Mouse (Mus musculus) G1E-ER4 (cell line): ENCODE measurements around the gene Pla2g2e. TPM values are rescaled to one million over a fixed set of nuclear protein-coding genes. Genes with fewer than 3 reads are reported as not detected.

Experiments used
- GATA1 ChIP-seq: IDR thresholded peaks from one replicate; pipeline ENCODE4 v1.8.0; 2012; ENCODE audit warnings: low read length, inconsistent platforms
- polyA plus RNA-seq: library from polyadenylated mRNA; stranded (reverse); fragments of >175 nt; gene quantifications from 2 replicates; pipeline ENCODE4 v1.2.3, GENCODE M21; 2012

Pla2g2e gene
- polyA plus RNA-seq, 1 experiment = not detected

- no peak for TF ChIP-seq GATA1
These were observed 3.9 kb upstream of the Pla2g2e start, which contains the start of gene Gm13030 for GRCm38 (mm10) chr4:138873864-138874263. Gene Gm13030, minus strand, starts transcription at chr4:138873964.

GRCm38 (mm10) chr4:138875986-138876385, 1.8 kb upstream of the Pla2g2e start:
- TF ChIP-seq GATA1 = no peak

GRCm38 (mm10) chr4:138878783-138879182, 1.0 kb downstream of the Pla2g2e start:
- TF ChIP-seq GATA1 = no peak

GRCm38 (mm10) chr4:138879808-138880207, 2.1 kb downstream of the Pla2g2e start:
- TF ChIP-seq GATA1 = no peak

GRCm38 (mm10) chr4:138880811-138881584, 3.3 kb downstream of the Pla2g2e start:
- TF ChIP-seq GATA1 = no peak

- no peak for TF ChIP-seq GATA1
These were observed 4.4 kb downstream of the Pla2g2e start for GRCm38 (mm10) chr4:138882179-138882578.

GRCm38 (mm10) chr4:138884261-138884660, 6.5 kb downstream of the Pla2g2e start:
- TF ChIP-seq GATA1 = no peak

- no peak for TF ChIP-seq GATA1
These were observed 11.4 kb downstream of the Pla2g2e start for GRCm38 (mm10) chr4:138889165-138889564.

- no peak for TF ChIP-seq GATA1
These were observed 11.9 kb downstream of the Pla2g2e start for GRCm38 (mm10) chr4:138889635-138890034.

GRCm38 (mm10) chr4:138892655-138893054, 14.9 kb downstream of the Pla2g2e start:
- no peak for TF ChIP-seq GATA1

- no peak for TF ChIP-seq GATA1
These were observed 21.6 kb downstream of the Pla2g2e start for GRCm38 (mm10) chr4:138899361-138899760.

- no peak for TF ChIP-seq GATA1
These were observed 28.0 kb downstream of the Pla2g2e start for GRCm38 (mm10) chr4:138905624-138906337.

- TF ChIP-seq GATA1 = no peak
These were observed 35.5 kb downstream of the Pla2g2e start for GRCm38 (mm10) chr4:138913141-138913787.

GRCm38 (mm10) chr4:138913797-138914196, 36.1 kb downstream of the Pla2g2e start, which contains the start of gene Otud3:
Gene Otud3, minus strand, starts transcription at chr4:138913945.
- no peak for TF ChIP-seq GATA1

- TF ChIP-seq GATA1 = no peak
These were observed 39.5 kb downstream of the Pla2g2e start for GRCm38 (mm10) chr4:138917282-138917681.
